Mouse (Mus musculus): ENCODE measurements around the gene Wwc2. TPM values are rescaled to one million over a fixed set of nuclear protein-coding genes. Genes with fewer than 3 reads are reported as not detected.
"Not testable (repeated sequence)": the region's sequence is repeated elsewhere in the genome, so short reads cannot be mapped to it uniquely, and the experiment has no call there.

The Wwc2 gene
- polyA plus RNA-seq, 1 experiment from 2014 or later: 18.5 TPM

DNA sequence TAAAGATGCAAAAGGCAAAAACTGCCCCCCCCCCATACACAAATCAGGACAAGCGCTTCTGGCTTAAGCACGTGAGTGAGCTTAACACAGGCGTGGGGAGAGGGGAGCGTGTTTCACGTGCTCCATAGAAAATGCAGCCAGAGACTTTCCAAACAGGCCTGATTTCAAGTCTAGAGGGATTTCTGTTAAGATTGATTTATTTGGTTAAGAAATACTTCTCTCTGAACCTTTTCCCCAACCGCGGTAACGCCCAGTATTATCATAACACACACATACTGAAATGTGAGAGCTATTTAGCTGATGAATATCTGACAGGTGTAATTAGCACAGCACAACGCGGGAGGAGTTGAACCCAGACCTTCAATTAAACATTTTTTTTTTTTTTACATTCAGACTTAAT, 166.9 kb downstream of the Wwc2 start:
- Histone ChIP-seq H3K4me2 (replicated peaks; ENCODE audit: low read depth, low read length) (no peak overlapping the region), H3K36me3 (ENCODE audit: control insufficient read depth, insufficient read depth, low read length) (peaks cover 6% of the 10 kb centered on the region; the same call in 1 of the 2 replicates), H3K27ac (ENCODE audit: low read depth, low read length) (no peak overlapping the region), H3K27me3 (ENCODE audit: control insufficient read depth, insufficient read depth, low read length) (no peaks in the 10 kb centered on the region), H3K9ac (ENCODE audit: low read depth, low read length) (no peak overlapping the region), H3K4me3 (ENCODE audit: low read length) (no peak overlapping the region), H3K4me1 (ENCODE audit: control insufficient read depth, insufficient read depth, low read length) (peaks cover 5% of the 10 kb centered on the region; the same call in 1 of the 2 replicates), H3K9me3 (ENCODE audit: control insufficient read depth, low read length) (no peaks in the 10 kb centered on the region)
- ATAC-seq (ENCODE audit: low FRiP score, low TSS enrichment): no peak
- WGBS: 55% methylated on average over 10 of the region's 10 CpGs

DNA sequence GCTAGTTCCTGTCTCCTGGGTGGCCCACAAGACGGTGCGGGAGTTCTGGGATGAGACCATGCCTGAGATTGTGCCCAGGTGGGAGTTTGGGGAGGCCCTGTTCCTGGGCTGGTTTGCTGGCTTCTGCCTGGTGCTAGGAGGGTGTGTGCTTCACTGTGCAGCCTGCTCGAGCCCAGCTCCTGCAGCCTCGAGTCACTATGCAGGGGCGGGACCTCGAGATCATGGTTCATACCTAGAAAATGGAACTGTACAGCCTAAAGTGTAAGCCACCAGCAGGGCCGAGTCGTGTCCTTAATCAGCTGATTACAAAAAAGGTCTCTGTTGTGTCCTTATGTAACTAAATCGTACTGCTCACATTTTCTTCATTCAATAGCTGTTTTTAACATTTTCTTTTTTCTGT, 168.2 kb downstream of the Wwc2 start:
- 79% methylated on average over 7 of the region's 9 CpGs for WGBS
- not testable (repeated sequence) for H3K27me3 ChIP-seq (ENCODE audit: control insufficient read depth, insufficient read depth, low read length); H3K36me3 ChIP-seq (ENCODE audit: control insufficient read depth, insufficient read depth, low read length); H3K27ac ChIP-seq (ENCODE audit: low read depth, low read length); H3K4me1 ChIP-seq (ENCODE audit: control insufficient read depth, insufficient read depth, low read length); H3K4me3 ChIP-seq (ENCODE audit: low read length); H3K4me2 ChIP-seq (replicated peaks; ENCODE audit: low read depth, low read length); ATAC-seq (ENCODE audit: low FRiP score, low TSS enrichment); H3K9ac ChIP-seq (ENCODE audit: low read depth, low read length); H3K9me3 ChIP-seq (ENCODE audit: control insufficient read depth, low read length)

DNA sequence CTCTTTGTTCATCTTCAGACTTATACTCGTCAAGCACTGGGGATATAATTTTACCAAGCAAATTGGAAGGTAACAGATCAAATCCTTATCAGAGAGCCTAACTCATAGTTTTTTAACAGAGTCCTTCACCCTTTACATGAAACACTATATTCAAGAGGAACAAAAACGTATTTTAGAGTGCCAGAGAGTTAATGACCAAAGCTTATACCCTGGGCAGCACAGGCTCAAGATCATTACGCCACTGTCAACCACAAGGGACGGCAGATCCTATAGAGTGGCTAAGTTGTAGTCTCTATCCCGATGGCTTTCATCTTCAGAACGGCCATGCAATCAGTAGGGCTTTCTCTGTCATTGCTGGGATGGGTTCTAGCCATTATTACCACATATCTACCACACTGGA, 168.9 kb downstream of the Wwc2 start, which contains the start of gene Cldn24:
Gene Cldn24, plus strand, starts transcription at position 301 of the 400 bp plus-strand sequence.
- Histone ChIP-seq H3K9me3 (ENCODE audit: control insufficient read depth, low read length) (no peaks in the 10 kb centered on the region), H3K9ac (ENCODE audit: low read depth, low read length) (no peak within 1 kb of the TSS), H3K36me3 (ENCODE audit: control insufficient read depth, insufficient read depth, low read length) (no peaks in the 10 kb centered on the region), H3K4me1 (ENCODE audit: control insufficient read depth, insufficient read depth, low read length) (no peaks in the 10 kb centered on the region), H3K27ac (ENCODE audit: low read depth, low read length) (no peak within 1 kb of the TSS), H3K27me3 (ENCODE audit: control insufficient read depth, insufficient read depth, low read length) (no peaks in the 10 kb centered on the region), H3K4me2 (replicated peaks; ENCODE audit: low read depth, low read length) (no peak within 1 kb of the TSS), H3K4me3 (ENCODE audit: low read length) (no peak within 1 kb of the TSS)
- no peak for ATAC-seq (ENCODE audit: low FRiP score, low TSS enrichment)
- WGBS: 76% methylated on average over 6 of the region's 6 CpGs

DNA sequence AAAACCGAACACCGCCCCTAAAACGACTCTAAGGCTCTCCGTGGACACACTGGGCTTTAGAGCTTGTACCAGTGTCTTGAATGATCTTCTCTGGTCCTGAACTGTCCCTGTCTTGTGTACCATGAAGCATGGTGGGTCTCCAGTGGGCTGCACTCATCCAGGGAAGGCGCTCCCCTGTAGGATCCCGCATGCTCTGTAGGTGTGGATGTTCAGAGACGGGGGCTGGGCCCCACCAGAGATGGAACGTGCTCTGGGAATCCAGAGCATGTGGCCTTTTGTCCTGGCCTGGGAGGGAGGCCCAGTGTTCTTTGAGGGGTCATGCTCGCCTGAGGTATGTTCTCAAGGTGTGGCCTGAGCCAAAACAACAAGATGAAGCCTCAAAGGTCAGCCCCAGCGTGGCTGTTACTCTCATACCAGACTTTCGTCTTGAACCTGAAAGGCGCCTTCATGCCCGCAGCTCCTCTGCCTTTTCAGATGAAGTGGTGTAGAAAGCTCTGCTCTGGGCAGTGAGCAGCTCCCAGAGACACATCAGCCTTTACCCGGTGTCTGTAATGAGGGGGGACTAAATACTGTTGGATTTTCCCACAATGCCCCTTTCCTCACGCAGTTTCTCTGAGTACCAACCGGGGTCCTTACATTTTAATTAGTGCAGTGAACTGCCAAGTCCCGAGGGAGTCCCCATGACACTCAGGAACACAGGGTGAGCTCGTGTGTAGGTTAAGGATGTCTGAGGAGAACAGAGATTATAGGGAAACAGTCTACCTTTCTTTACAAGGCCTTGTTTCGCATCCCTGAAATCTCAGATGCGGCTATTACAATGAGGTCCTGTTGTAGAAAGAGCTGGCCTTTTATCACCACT, 169.6 kb downstream of the Wwc2 start:
- Histone ChIP-seq H3K4me2 (replicated peaks; ENCODE audit: low read depth, low read length) (no peak overlapping the region), H3K9me3 (ENCODE audit: control insufficient read depth, low read length) (no peaks in the 10 kb centered on the region), H3K4me3 (ENCODE audit: low read length) (no peak overlapping the region), H3K27ac (ENCODE audit: low read depth, low read length) (no peak overlapping the region), H3K9ac (ENCODE audit: low read depth, low read length) (no peak overlapping the region), H3K36me3 (ENCODE audit: control insufficient read depth, insufficient read depth, low read length) (no peaks in the 10 kb centered on the region), H3K27me3 (ENCODE audit: control insufficient read depth, insufficient read depth, low read length) (no peaks in the 10 kb centered on the region), H3K4me1 (ENCODE audit: control insufficient read depth, insufficient read depth, low read length) (no peaks in the 10 kb centered on the region)
- 79% methylated on average over 20 of the region's 20 CpGs for WGBS
- no peak for ATAC-seq (ENCODE audit: low FRiP score, low TSS enrichment)

DNA sequence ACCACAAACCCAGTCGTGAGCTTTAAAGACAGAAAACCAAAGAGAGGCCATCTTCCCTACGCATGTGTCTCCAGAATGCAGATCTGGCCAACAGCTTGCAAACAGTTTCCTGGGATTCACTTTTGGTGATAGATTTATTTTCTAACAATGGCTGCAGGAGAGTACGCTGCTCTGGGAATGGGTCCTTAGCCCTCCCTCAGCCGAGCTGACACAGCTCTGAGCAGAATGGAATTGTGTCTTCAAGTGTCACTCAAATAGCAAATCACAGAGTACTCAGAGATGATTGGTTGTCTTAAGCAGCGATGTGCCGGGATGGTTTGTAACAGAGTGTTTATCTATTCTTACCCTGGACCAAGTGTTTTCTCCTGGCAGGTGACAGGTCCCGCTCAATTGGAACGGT, 171.7 kb downstream of the Wwc2 start:
- no peak overlapping the region for H3K4me2 ChIP-seq (replicated peaks; ENCODE audit: low read depth, low read length)
- no peak overlapping the region for H3K9ac ChIP-seq (ENCODE audit: low read depth, low read length)
- H3K27me3 ChIP-seq (ENCODE audit: control insufficient read depth, insufficient read depth, low read length): no peaks in the 10 kb centered on the region
- H3K27ac ChIP-seq (ENCODE audit: low read depth, low read length): no peak overlapping the region
- no peaks in the 10 kb centered on the region for H3K36me3 ChIP-seq (ENCODE audit: control insufficient read depth, insufficient read depth, low read length)
- H3K4me3 ChIP-seq (ENCODE audit: low read length): no peak overlapping the region
- WGBS: 87% methylated on average over 8 of the region's 8 CpGs
- no peaks in the 10 kb centered on the region for H3K4me1 ChIP-seq (ENCODE audit: control insufficient read depth, insufficient read depth, low read length)
- H3K9me3 ChIP-seq (ENCODE audit: control insufficient read depth, low read length): no peaks in the 10 kb centered on the region
- no peak for ATAC-seq (ENCODE audit: low FRiP score, low TSS enrichment)

DNA sequence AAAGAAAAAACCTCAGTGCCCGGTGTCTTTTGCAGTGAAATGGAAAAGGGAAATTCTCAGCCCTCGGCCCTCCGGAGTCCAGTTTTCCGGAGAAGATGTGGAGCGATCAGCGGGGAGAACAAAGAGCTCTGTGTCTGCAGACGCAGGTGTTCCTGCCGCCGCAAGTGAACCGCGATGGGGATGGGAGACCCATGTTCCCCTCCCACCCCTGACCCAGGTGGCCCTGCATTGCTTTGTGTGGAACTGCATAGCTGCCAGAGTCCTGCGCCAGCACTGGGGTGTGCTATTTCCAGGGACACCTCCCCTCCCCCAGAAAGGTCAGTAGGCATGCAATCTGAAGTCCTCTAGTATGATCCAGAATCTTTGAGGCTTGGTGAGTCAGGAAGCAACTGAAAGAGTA, 179.5 kb downstream of the Wwc2 start:
- H3K9ac ChIP-seq (ENCODE audit: low read depth, low read length): no peak overlapping the region
- H3K4me3 ChIP-seq (ENCODE audit: low read length): no peak overlapping the region
- no peak overlapping the region for H3K4me2 ChIP-seq (replicated peaks; ENCODE audit: low read depth, low read length)
- H3K27me3 ChIP-seq (ENCODE audit: control insufficient read depth, insufficient read depth, low read length): no peaks in the 10 kb centered on the region
- peaks cover 4% of the 10 kb centered on the region; the same call in 1 of the 2 replicates for H3K4me1 ChIP-seq (ENCODE audit: control insufficient read depth, insufficient read depth, low read length)
- peak overlapping the region; percentile 7; the same call in 1 of the 2 replicates for H3K27ac ChIP-seq (ENCODE audit: low read depth, low read length)
- ATAC-seq (ENCODE audit: low FRiP score, low TSS enrichment): peak; percentile 57; the same call in 1 of the 2 replicates
- no peaks in the 10 kb centered on the region for H3K36me3 ChIP-seq (ENCODE audit: control insufficient read depth, insufficient read depth, low read length)
- no peaks in the 10 kb centered on the region for H3K9me3 ChIP-seq (ENCODE audit: control insufficient read depth, low read length)
- 72% methylated on average over 12 of the region's 12 CpGs for WGBS

DNA sequence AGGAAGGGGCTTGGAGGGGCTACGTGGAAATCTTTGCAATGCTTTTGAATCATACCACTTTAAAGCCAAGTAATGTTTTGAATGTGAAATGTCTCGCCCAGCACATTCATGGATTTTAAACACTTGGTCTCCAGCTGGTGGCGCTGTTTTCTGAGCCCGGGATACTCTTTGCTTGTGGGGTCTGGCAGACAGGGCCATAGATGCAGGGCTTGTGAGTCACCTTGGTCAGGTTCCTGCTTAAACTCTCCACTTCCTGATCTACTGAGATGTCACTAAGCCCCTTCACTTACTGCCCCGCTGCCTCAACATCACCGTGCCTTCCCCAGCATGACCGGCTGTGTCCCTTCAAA, 180.1 kb downstream of the Wwc2 start:
- no peak overlapping the region; the same call in 1 of the 2 replicates for H3K27ac ChIP-seq (ENCODE audit: low read depth, low read length)
- no peaks in the 10 kb centered on the region for H3K27me3 ChIP-seq (ENCODE audit: control insufficient read depth, insufficient read depth, low read length)
- 82% methylated on average over 7 of the region's 7 CpGs for WGBS
- no peak overlapping the region for H3K4me2 ChIP-seq (replicated peaks; ENCODE audit: low read depth, low read length)
- no peak overlapping the region for H3K9ac ChIP-seq (ENCODE audit: low read depth, low read length)
- no peak overlapping the region for H3K4me3 ChIP-seq (ENCODE audit: low read length)
- H3K9me3 ChIP-seq (ENCODE audit: control insufficient read depth, low read length): no peaks in the 10 kb centered on the region
- ATAC-seq (ENCODE audit: low FRiP score, low TSS enrichment): no peak; the same call in 1 of the 2 replicates
- H3K4me1 ChIP-seq (ENCODE audit: control insufficient read depth, insufficient read depth, low read length): peaks cover 4% of the 10 kb centered on the region; the same call in 1 of the 2 replicates
- H3K36me3 ChIP-seq (ENCODE audit: control insufficient read depth, insufficient read depth, low read length): no peaks in the 10 kb centered on the region

DNA sequence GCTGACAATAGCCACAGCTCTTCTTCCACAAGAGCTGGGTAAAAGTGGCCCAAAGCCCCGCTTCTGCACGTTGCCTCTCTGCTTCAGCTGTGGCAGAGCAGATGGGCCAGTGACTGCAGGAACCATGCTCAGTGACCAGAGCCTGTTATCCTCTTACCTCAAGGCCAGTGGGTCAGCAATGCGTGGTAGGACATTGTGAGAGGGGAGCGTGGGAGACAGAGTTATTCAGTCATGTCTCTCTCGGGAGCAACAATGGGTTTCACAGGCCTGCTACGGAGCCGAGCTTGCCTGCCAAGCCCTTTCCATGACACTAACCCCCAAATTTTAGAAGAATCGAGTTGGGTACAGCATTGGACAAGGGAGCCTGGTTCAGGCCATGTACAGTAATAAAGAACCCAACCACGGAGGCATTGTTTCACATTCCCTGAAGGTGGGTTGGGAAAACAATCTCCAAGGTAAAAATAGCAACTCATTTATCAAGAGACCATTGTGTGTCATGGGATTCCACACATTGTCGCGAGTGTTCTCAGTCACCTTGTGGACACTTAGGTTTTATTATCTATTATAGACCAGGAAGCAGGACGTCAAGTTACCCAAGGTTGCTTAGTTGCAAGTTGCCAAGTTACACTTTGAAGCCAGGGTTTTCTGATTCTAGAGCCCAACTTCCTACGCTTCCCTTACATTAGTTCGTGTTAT, 180.6 kb downstream of the Wwc2 start:
- Histone ChIP-seq H3K9me3 (ENCODE audit: control insufficient read depth, low read length) (no peaks in the 10 kb centered on the region), H3K27ac (ENCODE audit: low read depth, low read length) (no peak overlapping the region; the same call in 1 of the 2 replicates), H3K27me3 (ENCODE audit: control insufficient read depth, insufficient read depth, low read length) (no peaks in the 10 kb centered on the region), H3K4me3 (ENCODE audit: low read length) (no peak overlapping the region), H3K9ac (ENCODE audit: low read depth, low read length) (no peak overlapping the region), H3K4me2 (replicated peaks; ENCODE audit: low read depth, low read length) (no peak overlapping the region), H3K36me3 (ENCODE audit: control insufficient read depth, insufficient read depth, low read length) (no peaks in the 10 kb centered on the region), H3K4me1 (ENCODE audit: control insufficient read depth, insufficient read depth, low read length) (peaks cover 4% of the 10 kb centered on the region; the same call in 1 of the 2 replicates)
- no peak for ATAC-seq (ENCODE audit: low FRiP score, low TSS enrichment)
- WGBS: 56% methylated on average over 14 of the region's 14 CpGs

DNA sequence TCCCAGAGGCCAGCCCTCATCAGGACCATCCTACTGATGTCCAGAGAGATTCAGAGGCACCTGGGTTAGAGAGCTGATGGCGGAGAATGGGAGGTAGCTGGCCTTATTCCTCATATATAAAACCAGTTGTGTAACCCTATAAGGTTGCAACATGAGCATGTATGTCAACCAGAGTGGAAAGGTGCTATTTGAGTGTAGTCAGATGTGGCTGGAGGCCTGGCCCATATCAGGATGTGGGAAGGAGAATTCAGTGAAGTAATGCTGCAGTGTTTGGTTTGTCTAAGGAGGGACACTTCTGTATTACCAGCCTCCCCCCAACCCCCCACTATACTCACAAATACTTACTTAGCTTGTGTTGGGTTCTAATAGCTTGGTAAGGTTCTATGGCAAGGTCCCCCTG, 186.5 kb downstream of the Wwc2 start:
- Histone ChIP-seq H3K9ac (ENCODE audit: low read depth, low read length) (no peak overlapping the region), H3K4me1 (ENCODE audit: control insufficient read depth, insufficient read depth, low read length) (no peaks in the 10 kb centered on the region; the same call in 1 of the 2 replicates), H3K27me3 (ENCODE audit: control insufficient read depth, insufficient read depth, low read length) (no peaks in the 10 kb centered on the region), H3K27ac (ENCODE audit: low read depth, low read length) (no peak overlapping the region), H3K9me3 (ENCODE audit: control insufficient read depth, low read length) (no peaks in the 10 kb centered on the region), H3K4me3 (ENCODE audit: low read length) (no peak overlapping the region), H3K36me3 (ENCODE audit: control insufficient read depth, insufficient read depth, low read length) (no peaks in the 10 kb centered on the region), H3K4me2 (replicated peaks; ENCODE audit: low read depth, low read length) (no peak overlapping the region)
- ATAC-seq (ENCODE audit: low FRiP score, low TSS enrichment): no peak
- 85% methylated on average over 1 of the region's 1 CpGs for WGBS
